Mouse (Mus musculus) megakaryocyte-erythroid progenitor cell, adult 5-6 weeks (primary cell): ENCODE measurements around the gene Magi2. TPM values are rescaled to one million over a fixed set of nuclear protein-coding genes. Genes with fewer than 3 reads are reported as not detected.

Experiments
- ATAC-seq: replicated peaks from 2 replicates; pipeline ENCODE4 v1.8.0; 2016; ENCODE audit warnings: mild to moderate bottlenecking, inconsistent platforms; ENCODE audit not compliant: severe bottlenecking, poor library complexity, low FRiP score, low TSS enrichment
- total RNA-seq, 2 experiments: library from RNA; stranded (forward) in 1 of 2; stranded (reverse) in 1 of 2; fragments of 200-1000, 215-1000 nt in 1 of 2; fragments of >200 nt in 1 of 2; fragmentation: Nextera tagmentation in 1 of 2; gene quantifications; 2 replicates each; pipeline ENCODE4 v1.2.3; 2014 to 2017

Magi2 gene
- total RNA-seq, 2 experiments from 2014 or later, result 0.23 to 0.52 TPM

DNA sequence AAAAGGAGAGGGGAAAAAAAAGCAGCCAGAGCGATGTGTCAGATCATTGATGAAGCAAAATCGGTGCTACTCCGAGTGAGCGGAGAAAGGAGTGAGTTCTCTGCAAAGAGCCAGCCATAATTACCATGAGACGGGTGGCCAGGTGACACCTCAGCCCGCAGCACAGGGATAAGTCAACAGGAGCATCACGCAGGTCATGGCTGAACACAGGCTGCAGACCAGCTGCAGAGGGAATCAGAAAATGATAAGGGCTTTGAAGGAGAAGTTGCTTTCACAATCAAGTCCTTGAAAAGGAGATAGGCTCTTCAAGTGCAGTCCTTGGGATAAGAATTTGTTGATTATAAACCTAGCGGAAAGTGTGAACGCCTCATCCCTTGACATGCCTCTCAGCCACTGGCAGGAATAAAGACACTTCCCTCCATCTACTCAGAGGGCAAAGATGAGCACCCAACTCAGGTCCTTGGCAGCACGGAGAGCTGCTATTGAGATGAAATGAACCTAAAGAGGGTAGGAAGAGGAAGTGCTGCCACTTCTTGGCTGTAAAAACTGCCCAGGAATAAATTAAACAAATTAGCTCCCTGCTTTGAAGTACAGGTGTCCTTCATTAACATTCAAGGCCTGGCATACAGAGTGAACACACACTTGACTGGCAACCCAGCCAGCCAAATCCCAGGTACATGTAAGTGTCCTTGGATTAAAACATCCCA lies 1428.1 kb downstream of the Magi2 start:
- ATAC-seq, result no peak

DNA sequence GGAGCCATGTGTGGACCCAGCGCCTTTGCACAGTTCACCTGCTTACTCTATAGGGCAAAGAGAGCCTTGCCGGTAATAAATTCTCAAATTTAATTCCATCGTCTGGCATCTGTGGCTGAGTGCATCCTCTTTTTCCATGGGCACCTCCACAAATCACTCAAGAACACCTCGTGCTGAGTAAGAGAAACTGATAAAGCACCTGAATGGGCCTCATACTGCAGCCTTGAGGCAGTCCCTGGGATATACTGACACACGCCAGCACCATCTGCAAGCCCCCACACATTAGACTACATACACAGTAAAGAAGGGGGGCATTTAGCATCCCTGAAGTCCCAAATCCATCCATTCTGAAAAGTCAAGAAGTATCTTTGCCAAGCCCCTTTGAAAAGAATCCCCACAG lies 1430.2 kb downstream of the Magi2 start:
- ATAC-seq, result no peak

DNA sequence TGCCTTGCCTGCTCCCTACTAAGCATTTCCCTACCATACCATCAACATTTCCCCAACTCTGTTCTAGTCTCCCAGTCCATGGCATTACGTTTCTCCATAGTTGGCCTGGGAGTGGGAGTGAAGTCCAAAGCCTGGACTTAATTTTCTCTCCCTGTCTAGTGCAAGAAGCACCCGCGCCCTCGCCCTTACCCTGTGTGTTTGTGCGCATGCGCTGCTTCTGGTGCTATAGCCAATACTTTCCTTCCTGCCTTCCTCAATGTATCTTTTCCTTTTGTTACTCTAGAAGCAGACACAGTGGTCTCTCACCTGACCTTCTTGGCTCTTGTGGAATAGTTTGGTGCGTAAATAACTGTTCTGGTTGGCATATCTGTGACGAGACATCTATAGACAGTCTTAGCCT lies 1440.8 kb downstream of the Magi2 start:
- ATAC-seq, result no peak

DNA sequence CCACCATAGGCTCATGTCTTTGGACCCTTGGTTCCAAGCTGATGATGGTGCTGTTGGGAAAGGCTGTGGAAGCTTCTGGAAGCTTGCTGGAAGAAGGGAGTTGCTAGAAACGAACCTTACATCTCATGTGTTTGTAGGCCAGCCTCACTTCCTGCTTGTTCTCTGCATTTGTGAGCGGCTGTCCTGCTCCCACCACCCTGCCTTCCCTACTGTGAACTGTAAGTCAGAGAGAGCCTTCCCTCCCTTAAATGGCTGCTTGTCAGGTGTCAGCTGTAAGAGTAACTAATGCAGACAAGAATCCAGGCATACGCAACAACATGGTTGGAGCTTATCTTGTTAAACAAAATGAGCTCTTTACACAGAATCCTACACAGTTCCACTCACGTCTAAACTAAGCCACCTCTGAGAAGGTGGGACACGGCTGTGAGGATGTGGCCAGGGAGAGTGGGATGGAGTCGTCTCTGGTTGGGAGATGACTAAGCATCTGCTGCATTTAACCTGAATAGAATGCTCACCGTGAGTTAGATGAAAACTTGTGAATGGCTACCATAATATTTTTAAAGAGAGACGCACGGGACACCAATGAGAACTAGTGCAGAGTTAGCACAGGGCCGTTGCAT lies 1442.0 kb downstream of the Magi2 start:
- ATAC-seq, result no peak

DNA sequence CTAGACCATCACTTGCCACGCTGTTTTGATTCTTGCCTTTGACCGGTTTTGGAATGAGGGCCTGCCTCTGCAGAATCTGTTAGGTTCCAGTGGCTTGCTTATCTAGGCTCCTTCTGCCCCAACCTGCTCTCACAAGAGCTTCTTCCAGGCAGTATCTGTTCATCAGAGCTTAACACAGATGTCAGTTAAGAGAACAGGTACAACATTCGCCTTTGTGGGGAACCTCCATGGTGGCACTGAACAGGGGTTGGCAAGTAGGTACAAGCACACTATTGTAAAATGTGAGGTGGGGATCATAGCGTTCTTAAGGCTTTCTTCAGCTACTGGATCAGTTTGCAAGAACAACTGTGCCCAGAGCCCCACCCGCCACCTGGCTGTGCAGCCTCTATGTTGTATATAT lies 1442.6 kb downstream of the Magi2 start:
- ATAC-seq, result no peak

DNA sequence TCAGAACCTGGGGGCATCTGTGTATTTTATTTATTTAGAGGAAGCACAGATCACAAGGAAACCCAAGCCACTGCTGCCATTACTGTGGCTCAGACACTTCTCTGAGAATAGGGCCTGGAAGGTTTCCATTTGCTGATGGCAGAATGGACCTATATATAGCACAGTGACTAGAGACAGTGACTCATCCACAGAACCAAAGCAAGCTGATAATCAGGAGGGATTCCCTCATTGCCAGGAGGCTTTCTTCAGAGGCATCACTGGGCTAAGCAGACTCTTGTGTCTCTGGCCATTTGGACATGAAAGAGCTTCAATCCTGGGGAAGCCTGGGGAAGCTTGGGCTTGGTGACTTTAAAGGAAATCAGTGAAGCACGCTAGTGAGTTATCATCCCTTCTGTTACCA lies 1445.0 kb downstream of the Magi2 start:
- no peak for ATAC-seq

DNA sequence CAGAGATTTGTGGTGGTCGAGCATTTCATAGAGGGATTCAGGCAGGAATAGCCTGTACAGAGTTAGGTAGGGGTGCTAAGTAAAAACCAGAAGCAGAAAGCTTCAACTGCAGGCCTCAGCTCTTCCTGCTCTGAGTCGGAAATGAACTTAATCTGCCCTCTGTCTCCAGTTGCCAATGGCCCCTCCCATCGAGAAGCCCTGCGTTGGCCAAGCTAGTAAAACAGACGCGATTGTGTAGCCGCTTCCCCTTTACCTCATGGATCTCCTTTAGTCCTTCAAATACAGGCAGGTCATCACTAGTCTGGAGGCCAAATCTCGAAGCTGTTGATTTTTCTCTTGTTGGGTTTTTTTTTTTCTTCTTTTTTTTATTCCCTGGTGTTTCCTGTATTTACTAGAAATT lies 1447.7 kb downstream of the Magi2 start:
- no peak for ATAC-seq

DNA sequence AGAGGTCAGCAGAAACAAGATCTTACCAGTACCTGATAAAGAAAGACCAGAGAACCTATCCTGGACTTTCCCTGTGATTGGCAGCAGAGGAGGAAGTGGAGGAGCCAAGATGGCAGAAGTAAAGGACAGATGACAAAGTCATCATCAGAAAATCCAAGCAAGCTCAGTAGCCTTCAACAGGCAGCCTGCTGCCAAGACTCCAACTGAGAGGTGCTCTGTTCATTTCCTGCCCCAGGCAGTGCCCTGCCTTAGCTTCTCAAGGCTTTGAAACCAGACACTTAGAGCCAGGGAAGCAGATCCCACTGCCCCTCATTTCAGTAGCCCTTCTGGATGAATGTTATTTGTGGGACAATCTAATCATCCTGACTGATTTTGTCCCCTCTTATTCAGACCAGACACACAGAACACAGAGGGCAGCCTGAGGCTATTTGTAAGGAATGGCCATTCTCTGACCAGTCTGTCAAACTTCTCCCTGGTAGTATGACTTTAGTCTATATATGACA lies 1448.4 kb downstream of the Magi2 start:
- ATAC-seq, result no peak

DNA sequence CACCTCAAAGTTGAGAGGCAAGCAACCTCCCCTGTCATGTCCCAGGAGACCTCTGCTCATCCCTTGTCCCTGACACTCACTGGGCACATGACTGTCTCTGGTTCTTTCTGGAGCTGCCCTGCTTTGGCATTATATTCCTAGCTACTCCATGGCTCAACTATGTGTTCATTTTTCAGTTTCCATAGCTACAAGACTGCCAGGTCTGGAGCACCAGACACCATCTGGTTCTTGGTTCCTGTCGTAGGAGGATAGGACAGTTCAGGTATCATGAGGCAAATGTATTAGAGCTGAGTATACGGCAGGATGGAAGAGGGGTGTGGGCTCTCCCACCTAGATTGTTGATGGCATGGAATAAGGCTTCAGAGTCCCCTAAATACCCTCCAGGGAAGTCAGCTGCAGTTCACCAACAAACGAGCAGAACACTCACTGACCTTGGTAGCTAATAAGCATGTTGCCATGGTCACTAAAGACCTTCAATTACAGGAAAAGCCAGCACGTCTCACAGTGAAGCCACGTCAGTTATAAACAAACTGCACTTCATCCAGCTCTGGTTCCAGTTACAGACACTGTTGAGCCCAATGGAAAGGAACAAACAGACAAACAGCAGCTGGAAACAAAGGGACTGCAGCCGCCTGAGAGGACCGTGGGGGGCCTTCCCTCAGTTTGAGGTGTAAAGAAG lies 1449.5 kb downstream of the Magi2 start:
- ATAC-seq, result no peak

DNA sequence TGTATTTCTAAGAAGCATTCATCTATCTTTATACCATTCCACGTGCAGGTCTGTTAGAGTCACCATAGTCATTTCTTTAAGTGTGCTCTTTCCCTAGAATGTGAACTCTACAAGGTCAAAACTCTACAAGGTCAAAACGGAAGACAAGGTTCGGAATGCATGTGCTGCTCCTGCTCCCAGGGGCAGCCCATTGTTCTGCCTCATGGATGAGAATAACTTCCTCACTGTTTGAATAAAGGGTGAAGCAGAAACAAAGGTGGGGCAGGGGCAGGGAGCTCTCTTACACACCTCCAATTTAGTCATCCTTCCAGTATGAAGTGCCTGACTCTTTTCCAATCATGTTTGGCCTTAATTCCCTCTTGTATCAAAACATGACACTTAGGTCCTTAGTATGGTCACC lies 1450.4 kb downstream of the Magi2 start:
- ATAC-seq, result no peak

DNA sequence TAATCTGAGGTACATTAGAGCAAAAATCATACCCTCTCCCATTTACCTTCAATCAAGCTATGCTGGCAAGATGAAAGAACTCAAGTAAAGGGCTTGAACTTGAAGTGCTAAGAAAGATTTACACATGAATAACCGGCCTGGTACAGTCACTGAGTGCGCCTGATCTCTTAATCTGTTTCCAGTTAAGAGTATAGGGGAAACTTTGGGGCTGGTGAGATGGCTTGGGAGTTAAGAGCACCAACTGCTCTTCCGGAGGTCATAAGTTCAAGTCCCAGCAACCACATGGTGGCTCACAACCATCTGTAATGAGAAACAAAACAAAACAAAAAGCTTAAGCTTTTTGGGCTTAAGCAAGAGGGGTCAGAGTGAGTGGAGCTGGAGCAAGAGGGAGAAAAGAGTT lies 1451.7 kb downstream of the Magi2 start:
- ATAC-seq, result no peak

DNA sequence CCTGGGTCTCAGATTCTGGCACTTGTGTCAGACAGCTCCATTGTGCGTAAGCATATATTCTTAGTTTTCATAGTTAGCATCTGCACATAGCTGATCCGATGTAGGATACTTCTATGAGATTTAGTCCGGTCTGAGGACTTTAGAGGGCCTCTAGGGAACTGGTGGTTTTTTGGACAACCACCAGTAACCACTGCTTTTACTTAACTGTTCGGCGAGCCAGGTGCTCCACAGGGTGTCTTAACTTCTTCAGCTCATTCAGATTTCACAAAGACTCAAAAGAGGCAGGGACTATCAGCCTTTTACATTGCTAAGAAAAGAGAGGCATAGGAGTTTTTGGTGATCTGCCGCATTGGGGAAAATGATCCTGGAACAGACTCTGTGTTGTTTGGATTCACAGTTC lies 1453.1 kb downstream of the Magi2 start:
- ATAC-seq, result no peak

DNA sequence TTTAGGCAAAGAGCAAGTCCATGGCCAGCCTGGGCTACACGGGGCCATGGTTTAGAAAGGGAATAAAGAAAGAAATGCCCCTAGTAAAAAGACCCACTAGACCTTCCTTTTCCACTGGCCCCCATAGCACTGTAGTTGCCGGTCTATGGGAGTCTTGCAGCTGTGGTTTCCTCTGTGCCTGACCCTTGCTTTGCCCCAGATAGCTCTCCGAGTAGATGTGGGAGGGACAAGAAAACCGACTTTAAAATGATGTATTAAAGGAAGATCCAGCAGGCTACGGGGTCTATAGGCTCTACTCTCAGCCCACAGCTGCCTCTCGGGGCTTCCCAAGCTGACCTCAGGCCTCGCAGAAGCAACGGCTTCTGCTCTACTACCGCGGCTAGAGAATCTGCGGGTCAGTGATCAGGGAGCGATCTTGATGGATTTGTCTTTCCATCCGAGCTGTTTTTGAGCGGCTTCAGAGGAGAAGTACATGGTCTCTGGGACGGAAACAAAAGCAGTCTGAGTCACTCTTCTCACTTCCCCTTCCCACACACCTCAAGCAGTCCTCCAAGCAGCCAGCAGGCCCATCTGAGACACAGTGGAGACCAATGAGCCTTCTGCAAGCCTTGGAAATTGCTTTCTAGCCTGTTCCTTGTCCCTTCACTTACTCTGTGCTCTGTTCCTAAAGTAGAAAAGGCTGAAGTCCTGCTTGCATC lies 1454.1 kb downstream of the Magi2 start:
- ATAC-seq, result no peak; the same call in 1 of the 2 replicates

DNA sequence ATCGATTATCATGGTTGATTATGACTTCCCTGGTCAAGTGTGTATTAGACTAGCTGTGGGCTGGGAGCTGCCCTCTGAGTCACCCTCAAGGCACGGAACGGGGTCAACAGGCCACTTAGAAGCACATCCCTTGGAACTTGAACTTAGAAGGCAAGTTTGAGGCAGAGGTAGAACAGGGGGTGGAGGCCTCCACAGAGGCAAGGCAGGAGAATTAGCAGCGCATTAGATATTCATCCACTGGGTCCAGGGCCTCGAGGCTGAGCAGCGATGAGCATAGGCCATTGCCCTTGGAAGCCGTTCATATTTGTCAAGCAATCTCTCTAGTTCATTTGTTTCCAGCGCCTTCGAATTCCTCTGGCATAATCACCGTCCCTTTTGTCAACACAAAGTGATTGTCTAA lies 1454.8 kb downstream of the Magi2 start:
- no peak for ATAC-seq

DNA sequence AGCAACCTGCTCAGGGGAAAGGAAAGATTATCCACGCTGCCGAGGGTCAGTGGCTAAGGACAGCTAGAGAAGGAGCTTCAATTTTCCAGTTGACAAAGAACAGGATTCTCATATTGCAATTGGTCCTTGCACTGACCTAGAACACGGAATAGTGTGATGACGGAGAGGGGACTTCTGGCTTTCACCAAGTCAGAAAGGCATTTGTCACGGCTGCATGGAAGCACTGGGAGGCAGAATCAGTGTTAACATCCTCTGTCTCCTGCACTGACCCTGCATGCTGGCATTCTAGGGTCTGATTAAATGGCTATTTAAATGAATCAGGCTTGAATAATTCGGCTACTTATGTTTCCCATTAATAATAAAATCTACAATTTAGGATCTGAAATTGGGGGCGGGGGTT lies 1455.4 kb downstream of the Magi2 start:
- ATAC-seq, result no peak

DNA sequence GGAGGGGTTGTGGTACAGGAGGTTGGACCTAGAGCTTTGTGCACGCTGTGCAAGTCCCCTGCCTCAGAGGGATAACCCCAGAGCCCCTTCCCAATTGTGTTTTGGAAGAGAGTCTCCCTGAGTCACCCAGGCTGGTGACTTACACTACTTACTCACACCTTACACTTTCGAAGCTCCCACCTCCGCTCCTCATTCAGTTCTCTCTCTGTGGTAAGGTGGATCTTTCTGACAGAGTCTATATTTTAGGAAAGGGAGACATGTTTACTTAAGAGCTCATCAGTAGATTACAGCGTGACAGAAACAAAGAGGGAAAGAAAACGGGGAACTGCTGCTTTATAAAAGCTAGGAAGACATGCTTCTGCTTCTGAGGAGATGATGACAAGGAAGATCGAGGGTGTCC lies 1457.3 kb downstream of the Magi2 start:
- no peak for ATAC-seq

DNA sequence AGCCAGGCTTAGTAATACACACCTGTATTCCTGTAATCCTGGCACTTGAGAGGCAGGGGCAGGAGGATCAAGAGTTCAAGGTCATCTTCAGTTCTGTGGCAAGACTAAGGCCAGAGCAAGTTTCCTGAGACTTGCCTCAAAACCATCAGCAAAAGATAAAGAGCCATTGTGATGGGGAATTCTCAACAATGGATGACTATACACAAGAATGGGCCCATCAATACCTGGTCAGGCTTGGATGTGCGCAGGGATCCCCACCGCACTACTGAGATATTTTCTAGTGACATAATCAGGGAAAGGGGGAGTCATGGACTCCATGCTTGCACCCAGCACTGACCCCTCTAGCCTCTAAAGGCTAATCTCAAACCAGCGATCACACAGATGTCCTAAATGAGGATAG lies 1465.4 kb downstream of the Magi2 start:
- no peak for ATAC-seq

DNA sequence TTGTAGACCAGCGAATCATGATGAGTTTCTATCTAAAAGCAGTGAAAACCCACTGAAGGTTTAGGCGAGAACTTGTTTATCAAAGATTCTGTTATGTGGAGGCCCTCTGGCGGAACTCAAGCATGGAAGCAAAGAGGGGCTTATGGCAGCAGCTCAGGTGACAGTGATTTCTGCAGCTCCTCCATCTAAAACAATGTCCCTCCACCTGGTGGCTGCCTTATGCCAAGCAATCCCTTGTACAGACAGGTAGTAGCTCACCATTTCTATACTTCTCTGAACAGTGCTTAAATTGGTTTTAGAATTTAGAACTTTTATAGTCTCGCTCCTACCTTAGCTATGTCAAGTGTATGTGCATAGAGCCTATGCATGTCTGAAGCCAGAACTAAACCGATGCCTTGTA lies 1472.3 kb downstream of the Magi2 start:
- ATAC-seq, result no peak

DNA sequence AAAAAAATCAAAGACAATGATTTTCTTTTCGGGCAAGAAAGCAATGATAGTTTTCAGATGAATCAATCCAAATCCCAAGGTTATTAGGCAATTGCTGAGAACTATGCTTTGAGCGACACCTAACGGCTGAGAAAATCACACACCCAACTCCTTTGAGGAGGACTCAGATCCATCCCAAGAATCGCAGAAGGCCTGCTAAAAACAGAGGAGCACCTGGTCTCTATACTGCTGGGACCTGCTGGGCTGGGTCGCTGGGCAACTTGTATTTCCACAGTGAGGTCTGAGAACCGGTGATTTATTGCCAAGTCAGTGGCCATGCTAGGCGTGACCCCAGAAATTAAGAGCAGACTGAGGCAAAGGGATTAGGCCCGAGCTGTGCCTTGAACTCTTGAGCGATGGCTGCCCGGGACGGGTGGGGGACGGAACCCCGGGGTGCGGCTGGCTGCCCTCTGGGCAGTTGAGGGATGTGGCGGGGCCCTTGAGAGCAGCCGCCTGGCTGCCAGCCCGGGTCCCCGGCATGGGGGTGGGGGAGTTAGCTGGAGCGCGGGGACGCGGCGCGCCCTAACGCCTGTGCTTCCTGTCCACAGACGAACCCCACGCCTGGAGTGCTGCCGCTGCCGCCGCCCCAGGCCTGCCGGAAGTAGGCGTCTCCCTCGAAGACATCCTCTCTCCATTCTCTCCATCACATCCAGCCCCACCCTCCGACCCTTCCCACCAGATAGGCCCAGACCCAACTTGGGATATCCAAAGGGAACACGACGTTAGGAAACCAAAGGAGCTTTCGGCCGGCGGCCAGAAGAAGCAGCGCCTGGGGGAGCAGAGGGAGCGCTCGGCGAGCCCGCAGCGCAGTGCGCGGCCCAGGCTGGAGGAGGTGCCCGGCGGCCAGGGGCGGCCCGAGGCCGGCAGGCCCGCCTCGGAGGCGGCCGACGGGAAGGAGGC lies 1474.9 kb downstream of the Magi2 start:
- ATAC-seq, result peak; percentile 83
